Mouse (Mus musculus): ENCODE data around the gene Mid1.
"Not testable (repeated sequence)": the region's sequence is repeated elsewhere in the genome, so short reads cannot be mapped to it uniquely, and the experiment has no call there.

Mid1 gene

DNA sequence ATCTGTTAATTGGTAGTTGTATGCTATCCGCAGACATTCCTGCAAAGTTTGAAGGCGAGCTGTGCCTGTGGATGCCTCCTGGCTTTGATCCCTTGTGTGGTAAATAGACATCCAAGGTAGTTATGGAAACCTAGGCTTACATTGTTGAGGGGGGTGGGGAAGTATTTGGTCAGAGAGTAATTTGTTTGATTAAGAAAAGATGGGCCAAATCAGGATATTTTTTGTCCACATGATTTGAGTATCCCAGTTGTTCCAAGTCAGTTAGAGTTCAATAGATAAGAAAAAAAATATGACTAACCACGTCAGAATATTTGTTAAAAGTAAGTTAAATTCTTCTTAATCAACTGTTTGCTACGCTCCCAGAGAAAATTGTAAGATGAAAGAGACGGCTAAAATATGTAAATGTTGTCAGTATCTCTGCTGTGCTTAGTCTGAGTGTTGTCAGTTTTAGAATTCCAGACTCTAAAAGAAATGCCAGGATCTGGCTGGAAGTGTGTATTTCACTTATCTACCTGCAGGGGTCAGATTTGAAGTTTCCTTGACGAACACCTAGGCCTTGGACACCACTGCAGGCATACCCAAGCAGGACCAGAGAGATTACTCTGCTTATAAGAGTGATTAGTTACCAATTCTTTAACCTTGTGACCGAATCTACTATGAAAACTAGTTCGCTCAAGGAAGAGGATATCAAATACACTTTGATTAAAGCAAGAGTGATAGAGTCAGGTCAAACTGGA is 198.7 kb downstream of the Mid1 start:
- no peak for DNase-seq (ENCODE audit: low spot score in 2 of 2)

DNA sequence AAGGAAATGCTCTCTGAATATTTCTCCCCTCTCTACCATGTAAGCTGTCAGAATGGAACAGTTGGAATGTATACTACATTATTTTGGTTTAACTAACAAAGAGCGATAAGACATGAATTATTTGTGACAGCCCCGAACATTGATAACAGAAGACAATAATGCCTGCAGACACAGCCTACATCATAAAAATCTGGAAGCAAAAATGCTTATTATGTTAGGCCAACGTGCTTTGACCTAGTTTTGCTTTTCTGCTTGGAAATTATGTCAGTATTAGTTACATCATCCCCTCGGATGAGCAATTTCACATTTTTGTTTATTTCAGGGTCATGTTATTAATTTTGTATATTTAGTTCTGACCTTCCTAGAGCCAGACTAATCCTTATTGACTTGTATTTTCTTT is 205.5 kb downstream of the Mid1 start:
- no peak for DNase-seq (ENCODE audit: low spot score in 2 of 2)

DNA sequence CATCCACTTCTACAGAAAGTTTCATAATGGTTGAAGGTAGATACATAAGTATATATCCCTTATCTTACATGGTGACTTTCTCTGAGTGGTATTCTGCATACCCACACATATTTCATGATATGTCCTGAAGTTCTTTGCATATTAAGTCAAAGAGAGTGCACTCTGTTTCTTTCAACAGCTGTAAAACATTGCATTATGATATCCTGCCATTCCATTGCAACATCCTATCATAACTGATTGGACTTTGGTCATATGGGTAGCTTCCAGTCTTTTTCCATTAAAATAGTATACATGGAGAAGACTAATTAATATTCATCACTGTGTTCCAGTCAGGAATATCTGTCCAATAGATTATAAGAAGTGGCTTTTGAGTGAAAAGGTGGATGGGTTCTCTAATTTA is 207.1 kb downstream of the Mid1 start:
- DNase-seq (ENCODE audit: low spot score in 2 of 2), result no peak

DNA sequence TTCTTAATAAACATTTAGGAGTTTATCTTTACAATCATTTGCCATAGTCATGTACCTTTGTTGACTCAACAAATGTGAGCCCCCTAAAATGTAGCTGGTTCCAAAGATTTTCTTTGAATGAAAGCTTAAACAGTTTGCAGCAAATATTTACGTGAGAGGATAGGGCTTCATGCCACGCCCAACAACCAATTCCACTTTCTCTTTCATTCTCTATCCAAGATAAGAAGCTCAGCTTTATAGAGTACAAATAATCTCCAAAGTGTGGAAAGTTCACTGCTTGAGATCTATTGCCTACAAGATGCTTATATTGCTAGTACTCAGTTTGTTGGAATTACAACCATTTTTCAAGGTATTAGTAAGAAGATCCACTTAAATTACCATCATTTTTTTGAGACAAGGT is 207.6 kb downstream of the Mid1 start:
- DNase-seq (ENCODE audit: low spot score in 2 of 2), result no peak

DNA sequence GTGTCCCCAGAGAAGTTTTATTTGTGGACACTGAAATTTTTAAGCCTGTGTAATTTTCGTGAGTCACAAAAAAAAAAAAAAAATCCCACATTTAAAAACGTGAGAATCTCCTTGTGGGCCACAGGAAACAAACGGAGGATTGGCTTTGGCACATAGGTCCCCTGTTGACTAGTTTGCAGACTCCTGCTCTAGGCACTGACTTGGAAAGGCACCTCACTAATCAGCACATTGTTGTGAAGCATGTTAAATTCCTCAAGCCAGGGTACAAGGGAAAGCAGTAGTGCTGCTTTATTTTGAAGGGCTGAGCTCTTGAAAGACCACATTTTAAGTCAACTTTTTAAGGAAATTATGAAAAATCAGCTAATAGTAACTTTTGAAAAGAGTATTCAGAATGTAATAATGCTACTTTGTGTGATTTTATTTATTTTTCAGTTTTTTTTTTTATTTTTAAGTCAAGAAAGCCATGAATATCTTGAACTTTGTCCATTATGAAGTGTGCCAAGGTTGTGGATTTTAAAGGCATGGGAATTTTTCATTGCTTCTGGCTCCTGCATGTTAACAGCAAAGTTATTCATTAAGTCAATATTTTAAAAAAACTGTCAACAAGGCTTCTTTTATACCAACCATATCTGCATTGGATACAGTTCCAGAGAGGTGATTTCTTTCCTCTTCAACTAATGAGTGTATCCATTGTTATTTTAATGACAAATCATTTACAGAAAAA is 214.4 kb downstream of the Mid1 start:
- no peak for DNase-seq (ENCODE audit: low spot score in 2 of 2)

DNA sequence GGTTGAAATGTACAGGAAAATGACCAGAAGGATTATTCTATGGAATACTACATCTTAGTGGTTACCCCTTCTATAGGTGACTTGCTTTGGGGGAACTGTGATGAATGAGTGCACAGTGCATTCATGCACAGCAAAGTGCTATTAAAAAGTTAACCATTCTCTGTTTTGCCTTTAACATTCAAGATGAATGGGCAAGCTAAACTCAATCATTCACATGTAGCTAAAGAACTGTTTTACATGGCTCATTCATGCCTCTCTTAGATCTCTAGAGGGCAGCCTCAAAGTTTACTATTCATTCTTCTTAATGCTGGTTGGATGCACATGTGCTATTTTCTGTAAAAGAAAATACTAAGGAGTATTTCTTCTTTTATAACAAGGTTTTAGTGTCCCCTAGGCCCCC is 217.9 kb downstream of the Mid1 start:
- DNase-seq (ENCODE audit: low spot score in 2 of 2), result no peak

DNA sequence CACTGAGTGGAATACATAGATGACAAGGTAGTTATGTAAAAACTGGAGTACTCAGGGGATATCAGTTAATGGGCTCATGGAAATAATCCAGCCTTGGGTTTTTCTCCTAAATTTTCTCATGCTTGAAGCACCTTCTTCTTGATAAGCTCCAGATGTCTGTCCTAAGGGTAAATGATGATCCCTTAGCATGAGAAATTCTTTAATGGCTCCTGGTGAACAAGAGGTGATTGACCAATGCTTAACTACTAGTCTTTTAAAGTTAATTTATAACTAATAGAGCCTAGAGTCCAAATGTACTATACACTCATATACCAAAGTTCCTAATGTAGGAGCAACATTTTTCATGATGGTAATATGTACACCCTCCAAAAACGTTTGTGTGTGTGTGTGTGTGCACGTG is 218.7 kb downstream of the Mid1 start:
- no peak for DNase-seq (ENCODE audit: low spot score in 2 of 2)

DNA sequence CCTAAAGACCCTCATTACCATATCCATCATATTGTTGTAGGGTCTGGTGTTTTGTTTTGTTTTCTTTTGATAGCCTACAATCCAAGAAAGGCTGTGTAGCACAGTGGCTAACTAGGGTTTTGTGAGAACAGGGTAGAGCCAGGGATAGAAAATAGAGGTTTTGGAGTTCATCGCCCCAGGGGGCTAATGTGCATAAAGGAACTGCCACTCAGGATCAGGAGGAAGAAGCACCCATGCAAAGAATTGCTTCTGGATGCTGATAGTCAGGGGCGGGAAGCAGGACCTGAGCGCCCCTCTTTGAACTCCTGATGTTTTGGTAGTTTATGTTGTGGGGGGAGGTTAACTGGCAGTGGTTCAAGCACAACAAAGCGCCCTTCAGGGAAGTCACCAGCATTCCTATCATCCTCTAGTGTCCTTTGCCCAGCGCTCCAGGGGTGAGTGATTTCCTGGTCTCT is 221.1 kb downstream of the Mid1 start:
- no peak for DNase-seq (ENCODE audit: low spot score in 2 of 2)

DNA sequence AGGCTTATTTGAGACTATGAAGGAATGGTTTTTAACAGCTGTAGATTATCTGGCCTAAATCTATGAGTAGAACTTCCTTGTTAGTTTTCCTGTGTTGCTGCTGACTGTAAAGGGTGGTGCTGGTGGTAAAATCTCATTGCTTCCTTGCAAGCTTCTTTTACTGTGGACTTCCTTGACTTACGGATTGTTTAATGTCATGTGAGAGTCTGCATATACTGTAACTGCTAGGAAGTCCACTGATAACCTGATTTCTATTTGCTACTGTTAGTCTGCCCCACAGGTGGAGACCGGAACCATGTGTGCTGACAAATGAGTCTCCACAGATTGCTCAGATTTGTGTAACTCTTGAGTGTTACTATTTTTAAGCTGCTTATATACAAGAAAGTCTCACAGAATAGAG is 224.9 kb downstream of the Mid1 start:
- DNase-seq (ENCODE audit: low spot score in 2 of 2), result no peak

DNA sequence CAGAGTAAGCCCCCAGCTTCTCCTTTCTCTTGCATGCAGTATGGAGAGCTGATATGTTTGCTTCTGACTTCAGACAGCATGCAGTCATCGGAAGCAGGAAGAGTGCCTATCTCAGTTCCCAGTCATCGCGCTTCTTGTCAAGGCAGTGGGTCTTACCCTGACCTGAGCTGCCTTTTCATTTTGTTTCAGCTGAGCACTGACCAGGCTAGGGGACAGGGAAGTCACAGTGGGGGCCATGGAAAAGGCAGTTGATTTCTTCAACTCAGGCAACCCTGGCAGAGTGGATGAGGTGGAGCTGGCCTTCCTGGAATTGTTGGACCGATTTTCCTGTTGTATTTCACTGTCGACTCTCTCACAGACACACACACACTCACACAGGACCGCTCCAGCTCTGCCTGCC is 230.7 kb downstream of the Mid1 start:
- no peak for DNase-seq (ENCODE audit: low spot score in 2 of 2)

DNA sequence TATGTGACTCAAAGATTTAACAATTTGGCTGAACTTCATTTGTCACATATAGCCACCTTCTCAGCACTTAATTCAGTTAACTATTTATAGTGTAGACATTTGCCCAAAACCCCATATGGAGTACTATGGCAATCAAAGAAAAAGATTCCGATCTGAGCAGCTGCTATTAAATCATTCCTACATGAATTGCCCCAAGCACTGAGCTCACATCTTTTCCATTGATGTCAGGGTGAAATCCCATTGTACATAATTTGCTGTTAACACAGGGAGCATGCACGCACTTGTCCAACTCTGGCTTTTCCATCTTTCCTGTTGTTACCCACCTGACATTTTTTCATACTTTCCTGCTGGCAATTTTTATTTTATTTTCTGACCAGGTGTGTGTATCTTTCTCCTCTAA is 237.5 kb downstream of the Mid1 start:
- no peak for DNase-seq (ENCODE audit: low spot score in 2 of 2)

DNA sequence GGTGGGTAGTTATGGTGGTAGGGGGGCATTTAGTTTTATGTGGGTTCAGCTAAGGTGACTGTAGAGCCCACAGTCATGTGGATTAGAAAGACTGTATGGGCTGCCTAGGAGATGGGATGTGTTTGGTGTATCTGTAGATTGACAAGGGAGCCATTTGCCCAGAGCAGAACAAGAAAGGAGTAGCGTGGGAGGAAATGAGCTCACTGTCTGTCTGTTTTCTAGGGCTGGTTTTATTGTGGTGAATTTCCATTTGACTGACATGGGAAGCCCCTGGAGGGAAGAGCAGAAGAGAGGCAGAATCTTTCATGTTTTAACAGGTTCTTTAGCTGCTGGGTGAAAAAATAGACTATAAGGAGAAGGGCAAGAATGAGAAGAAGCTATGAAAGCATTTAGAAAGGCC is 238.4 kb downstream of the Mid1 start:
- no peak for DNase-seq (ENCODE audit: low spot score in 2 of 2)

DNA sequence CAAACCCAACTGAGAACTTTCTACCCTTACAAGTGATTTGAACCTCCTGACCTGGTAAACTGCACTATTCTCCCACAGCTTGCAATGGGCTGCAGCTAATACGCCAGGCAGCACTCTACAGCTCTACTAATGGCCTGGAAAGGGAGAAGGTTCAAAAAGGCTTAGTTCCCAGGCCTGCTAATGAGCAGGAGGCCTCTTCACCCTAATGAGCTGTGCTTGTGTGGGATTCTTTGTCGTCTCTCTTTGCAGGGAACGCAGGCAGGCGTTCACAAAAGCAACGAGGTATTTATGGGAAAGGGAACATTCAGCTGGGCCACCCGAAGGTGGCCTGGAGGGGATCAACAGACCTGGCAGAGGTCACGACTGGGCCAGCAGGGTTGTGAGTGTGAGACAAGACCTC is 240.6 kb downstream of the Mid1 start:
- no peak for DNase-seq (ENCODE audit: low spot score in 2 of 2)

DNA sequence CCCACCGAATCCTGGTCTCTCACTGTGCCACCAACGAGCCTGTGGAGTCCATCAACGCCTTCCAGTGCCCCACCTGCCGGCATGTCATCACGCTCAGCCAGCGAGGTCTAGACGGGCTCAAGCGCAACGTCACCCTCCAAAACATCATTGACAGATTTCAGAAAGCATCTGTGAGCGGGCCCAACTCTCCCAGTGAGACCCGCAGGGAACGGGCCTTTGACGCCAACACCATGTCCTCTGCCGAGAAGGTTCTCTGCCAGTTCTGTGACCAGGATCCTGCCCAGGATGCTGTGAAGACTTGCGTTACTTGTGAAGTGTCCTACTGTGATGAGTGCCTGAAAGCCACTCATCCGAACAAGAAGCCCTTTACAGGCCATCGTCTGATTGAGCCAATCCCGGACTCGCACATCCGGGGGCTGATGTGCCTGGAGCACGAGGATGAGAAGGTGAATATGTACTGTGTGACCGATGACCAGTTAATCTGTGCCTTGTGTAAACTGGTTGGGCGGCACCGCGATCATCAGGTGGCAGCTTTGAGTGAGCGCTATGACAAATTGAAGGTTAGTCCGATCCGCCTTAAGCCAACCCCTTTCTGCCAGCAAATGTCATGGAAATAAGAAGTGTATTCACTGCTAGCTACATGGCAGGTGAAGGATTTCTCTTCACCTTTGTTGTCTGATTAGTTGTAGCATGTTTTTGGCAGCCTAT is 242.3 kb downstream of the Mid1 start:
- DNase-seq (ENCODE audit: low spot score in 2 of 2), result no peak

DNA sequence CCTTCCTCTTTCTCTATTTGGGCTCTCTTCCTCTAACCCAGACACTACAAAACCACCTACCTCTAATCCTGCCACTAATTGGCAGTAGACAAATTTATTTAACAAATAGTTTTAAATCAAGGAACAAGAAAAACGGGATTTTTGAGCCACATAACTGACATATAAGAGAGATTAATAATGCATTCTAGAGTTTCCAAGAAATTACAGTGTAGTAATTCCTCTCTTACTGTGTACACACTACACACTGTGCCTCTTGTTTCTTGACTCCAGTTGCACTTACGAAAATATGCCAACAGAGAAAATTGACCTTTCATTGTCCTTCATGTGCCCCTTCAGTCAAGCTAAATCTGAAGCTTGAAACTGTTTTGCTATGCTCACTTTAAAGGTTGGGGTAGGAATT is 245.9 kb downstream of the Mid1 start:
- no peak for DNase-seq (ENCODE audit: low spot score in 2 of 2)

DNA sequence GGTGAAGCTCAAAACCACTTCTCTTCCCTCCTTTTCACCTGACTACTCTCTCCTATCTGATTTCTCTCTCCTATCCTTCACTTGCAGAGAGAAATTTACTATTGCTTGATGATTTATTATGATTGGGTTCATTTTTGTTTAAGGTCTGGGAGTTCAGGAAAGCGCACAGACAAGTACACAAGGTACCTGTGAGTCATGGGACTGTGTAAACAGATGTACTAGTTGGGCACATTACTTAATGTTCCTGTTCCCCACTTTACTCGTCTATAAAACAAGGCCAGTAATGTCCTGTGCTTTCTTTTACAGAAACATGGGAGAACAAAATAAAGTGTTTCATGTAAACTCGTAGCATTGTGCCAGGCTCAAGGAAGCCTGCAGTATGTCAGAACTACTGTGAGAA is 248.2 kb downstream of the Mid1 start:
- no peak for DNase-seq (ENCODE audit: low spot score in 2 of 2)

DNA sequence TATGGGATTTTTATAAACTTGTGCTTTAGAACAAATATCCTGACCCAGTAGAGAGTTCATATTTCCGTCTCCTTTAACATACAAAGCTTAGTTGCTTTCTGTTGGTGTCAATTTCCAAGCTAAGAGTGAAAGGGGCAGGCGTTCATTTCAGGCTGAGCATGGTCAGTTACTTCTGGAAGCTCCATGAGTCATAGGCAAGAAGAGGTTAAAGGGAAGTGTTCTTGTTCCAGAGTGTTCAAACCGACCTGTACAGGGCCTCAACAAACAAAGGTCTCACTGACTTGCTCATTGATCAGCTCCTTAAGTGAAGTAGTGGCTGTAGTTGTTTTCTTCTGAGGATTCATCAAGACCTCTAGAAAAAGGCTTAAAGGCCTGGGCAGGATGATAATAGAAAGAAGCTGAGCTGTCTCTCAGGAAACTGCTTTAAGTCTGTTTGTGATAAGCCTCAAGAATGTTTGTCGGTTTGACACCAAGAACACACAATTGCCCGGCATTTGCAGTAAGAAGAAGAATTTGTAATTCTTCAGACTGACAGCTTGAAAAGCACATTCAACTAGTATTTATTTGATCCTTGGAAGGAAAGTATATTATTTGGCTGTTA is 252.2 kb downstream of the Mid1 start:
- DNase-seq (ENCODE audit: low spot score in 2 of 2), result no peak

DNA sequence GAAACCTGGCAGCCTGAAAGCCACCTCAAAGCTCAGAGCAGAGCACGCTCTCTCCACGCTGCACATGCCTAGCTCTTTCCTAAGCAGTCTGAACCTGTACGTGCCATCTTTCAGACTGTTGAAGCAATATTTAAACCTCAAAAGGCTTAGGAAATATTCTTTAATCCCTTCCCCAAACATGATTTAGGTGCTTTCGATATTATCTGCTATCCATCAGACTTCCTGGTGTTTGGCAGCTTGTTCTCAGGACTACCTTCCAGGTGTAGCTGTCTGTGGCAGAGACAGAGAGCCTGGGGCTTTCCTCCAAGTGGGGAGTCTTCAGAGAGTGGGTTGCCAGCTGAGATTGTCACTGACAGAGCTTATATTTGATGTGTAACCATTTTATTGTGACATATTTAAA is 255.5 kb downstream of the Mid1 start:
- DNase-seq (ENCODE audit: low spot score in 2 of 2), result no peak

DNA sequence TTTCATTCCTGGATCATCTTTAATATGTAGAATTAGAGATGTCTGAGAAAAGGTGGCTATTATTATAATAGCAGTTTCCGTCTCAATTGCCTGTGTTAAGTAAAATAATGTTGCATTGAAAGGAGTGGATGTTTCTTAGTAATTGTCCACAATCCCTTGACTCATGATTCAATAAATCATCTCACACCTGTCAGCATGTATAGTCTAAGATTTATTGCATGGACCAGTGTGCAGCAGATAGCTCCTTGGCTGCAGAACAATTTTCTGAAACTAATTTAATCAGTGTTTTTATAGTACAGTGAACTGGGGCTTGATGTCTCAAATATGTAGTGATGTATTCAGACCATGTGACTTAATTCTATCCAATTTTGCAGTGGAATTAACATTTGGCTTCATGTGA is 265.6 kb downstream of the Mid1 start:
- DNase-seq (ENCODE audit: low spot score in 2 of 2), result no peak

DNA sequence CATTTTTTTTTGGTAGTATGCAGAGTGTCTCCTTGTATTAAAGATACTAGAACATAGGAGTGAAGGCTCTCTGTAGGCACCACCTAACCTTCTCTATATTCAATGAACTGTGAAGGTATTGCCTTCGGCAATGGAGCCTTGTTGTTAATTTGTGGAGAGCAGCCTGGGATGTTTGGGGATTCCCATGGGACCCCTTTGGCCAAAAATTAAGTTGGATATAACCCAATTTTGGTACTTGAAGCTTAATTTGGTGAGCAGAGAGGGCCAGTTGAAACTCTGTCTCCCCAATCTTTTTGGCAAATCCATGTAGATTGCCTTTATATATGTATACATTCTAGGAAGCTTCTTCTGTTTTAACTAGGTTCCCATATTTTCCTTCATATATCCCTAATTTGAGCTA is 284.3 kb downstream of the Mid1 start:
- DNase-seq (ENCODE audit: low spot score in 2 of 2), result no peak

DNA sequence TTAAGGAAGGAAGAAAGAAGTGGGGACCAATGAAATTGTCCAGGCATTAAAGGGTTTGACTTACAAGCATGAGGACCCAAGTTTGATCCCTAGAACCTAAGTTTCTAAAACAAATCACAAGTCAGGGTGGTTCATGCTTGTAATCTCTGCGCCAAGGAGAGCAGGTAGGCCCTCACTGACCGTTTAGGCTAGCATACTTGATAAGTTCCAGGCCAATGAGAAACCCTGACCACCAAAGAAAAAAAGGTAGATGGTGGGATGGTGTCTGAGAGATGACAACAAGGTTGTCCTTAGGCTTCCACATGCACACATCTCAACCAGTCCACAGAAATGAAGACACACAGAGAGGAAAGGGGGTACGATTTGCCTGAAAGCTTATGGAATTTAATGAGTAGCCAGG is 284.8 kb downstream of the Mid1 start:
- DNase-seq (ENCODE audit: low spot score in 2 of 2), result not testable (repeated sequence)

DNA sequence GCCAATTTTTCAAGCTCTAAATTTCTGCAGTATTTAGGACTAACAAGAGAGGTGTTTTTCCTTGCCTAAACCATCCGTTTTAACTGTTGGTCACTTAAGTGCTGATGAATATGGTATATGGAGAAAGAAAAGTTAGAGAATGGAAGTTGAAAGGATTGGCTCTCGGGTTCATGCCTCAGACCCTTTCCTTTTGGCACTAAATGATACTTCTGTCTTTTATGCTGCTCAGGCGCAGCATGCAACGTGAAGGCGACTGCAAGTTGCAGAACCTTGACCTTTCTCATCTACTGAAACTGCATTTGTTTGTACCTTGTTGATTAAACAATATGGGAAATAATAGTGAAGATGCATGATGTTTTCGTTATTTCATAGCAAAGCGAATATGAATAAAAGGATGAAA is 285.5 kb downstream of the Mid1 start:
- not testable (repeated sequence) for DNase-seq (ENCODE audit: low spot score in 2 of 2)

DNA sequence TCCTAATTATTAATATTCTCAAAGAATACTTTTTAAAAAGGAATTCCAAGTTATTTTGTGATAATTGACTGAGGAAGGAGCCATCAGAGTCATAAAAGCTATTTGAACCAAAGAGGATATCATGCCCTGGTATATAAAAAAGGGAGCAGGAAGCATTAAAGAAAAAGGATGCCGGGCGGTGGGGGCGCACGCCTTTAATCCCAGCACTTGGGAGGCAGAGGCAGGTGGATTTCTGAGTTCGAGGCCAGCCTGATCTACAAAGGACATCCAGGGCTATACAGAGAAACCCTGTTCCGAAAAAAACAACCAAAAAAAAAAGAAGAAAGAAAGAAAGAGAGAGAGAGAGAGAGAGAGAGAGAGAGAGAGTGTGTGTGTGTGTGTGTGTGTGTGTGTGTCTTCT is 286.6 kb downstream of the Mid1 start:
- not testable (repeated sequence) for DNase-seq (ENCODE audit: low spot score in 2 of 2)
